Mouse (Mus musculus) A20 (cell line): ENCODE data around the gene Fgf7.

Experiments
- DNase-seq: peaks from one replicate; pipeline ENCODE4 v3.0.0-alpha.2; 2011; ENCODE audit warnings: low read depth, low spot score

Fgf7 gene

DNA sequence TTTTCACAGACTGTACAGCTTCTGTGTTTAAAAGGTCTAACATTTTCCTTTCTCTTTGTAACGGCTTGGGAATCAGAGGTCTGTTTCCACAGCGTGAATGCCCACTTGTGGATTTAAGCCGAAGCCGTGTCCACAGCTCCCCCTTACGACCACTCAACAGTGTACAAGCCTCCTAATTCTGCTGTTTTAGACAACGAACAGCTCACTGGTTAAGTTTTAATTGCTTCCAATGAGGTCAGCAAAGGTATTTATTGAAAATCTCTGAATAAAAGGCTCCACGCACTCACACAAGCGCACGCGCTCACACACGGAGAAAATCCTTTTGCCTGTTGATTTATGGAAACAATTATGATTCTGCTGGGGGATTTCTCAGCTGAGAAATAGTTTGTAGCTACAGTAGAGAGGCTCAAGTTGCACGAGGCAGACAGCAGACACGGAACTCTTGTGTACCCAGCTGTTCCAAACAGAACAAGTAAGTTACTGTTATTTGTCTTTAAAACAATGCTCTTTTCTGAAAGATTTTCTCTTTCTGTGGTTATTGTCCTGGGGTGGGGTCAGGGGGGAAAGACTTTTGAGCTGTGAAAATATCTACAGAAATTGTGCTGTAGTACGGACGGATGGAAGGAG lies at the start of gene Fgf7:
Gene Fgf7 (plus strand): TSS at position 280 of the 627 bp plus-strand sequence.
- no peak for DNase-seq

GRCm38 (mm10) chr2:126002291-126002690 lies 32.2 kb upstream of the Fgf7 start:
- no peak for DNase-seq

- DNase-seq: peak; percentile 55
These were observed 28.4 kb upstream of the Fgf7 start for GRCm38 (mm10) chr2:126006088-126006487.

- DNase-seq: no peak
These were observed 27.7 kb upstream of the Fgf7 start for GRCm38 (mm10) chr2:126006742-126007141.

GRCm38 (mm10) chr2:126014989-126015710 lies 19.3 kb upstream of the Fgf7 start:
- no peak for DNase-seq

GRCm38 (mm10) chr2:126015763-126016473 lies 18.5 kb upstream of the Fgf7 start:
- no peak for DNase-seq

GRCm38 (mm10) chr2:126031186-126031900 lies 3.1 kb upstream of the Fgf7 start:
- DNase-seq: no peak

DNA sequence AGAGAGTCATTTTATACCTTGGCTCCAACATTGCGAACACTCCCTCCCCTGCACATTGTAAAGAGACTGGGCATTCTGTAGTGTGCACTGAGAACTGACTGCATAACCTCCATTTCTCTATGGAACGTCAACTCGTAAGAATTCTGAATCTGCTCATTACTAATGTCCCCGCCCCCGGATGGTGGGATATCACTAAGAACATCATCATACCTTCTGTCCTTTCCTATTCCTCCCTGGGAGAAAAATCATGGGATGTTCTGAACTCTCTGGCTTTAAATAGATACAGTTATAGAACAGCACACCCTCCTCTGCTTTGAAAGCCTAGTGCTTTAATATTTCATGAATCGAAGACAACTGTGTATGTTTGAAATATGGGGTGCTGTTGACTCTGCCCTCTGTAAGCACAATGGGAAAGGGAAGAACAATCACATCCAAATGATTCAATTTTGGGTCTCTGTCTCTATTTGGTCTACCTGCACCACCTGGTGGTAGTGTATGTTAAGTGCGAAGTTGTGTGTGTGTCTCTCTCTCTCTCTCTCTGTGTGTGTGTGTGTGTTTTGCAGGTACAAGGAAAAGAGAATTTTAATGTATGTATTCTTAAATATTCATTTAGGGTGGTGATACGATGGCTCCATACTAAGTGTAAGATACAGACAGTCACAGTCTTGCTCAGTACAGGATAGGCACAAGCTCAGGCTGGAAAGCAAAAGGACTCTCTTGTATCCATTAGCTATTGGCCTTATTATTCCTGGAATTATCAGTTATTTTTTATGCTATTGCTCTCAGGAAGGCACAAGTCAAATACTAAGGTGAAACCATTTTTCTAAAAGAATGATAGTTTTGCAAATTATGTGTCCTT lies 1.1 kb upstream of the Fgf7 start:
- peak; percentile 35 for DNase-seq

GRCm38 (mm10) chr2:126035013-126035770 lies 734 bp downstream of the Fgf7 start:
- DNase-seq: no peak

- DNase-seq: no peak
These were observed 1.7 kb downstream of the Fgf7 start for GRCm38 (mm10) chr2:126036121-126036520.

DNA sequence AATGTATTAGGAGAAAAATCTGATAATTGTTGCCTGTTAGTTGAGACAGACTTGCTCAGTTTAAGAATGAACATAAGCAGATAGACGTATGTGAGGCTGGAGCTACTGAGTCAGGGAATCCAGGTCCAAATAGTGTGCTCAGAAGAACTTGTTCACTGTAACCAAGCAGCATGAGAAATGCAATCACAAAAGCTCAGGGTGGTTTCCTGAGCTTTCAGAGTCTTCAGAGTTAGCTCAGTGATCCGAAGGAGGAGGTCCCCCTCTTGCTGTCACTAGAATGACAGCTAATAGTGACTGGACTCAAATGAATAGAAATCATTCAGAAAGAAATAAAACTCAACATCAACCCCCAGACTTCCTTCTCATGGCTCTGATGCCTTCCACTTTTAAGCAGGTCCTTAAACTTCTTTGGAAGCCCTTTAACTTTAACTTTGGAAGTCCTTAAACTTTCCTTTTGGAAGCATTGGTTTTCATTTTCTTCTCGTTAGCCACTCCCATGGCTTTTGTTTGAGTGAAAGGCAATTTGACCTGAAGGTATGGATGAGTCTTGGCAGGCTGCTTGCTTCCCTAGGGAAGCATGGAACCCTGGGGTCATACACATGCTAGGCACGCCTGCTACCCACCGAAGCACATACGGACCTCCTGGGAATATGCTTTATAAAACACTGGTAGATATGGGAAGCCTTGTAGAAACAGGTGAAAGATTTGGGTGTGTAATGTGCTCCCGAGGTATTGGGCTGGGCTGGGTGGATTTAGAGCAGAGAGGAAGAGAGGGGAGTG lies 4.0 kb downstream of the Fgf7 start:
- DNase-seq: no peak

DNA sequence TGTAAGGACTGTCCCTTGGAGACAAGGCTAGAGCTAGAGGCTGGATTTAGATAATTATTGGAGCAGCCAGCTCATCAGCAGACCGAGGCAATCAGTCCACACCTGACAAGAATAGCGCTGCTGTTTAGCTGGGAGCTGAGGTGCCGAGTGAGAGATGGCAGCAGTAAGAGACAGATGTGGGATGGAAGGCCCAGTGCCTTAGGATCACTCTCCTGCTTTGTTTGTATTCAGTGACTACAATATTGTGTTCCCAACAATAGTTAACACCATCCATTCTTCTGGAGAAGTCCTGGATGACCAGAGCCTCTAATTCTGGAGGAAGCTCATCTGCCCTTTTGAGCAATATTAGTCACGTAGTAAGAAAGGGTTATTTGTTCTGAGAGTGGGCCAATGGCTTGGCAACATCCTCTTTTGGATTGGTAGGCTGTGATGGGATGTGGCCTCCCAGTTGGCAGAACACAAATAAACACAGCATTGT lies 5.0 kb downstream of the Fgf7 start:
- no peak for DNase-seq

- no peak for DNase-seq
These were observed 6.2 kb downstream of the Fgf7 start for GRCm38 (mm10) chr2:126040651-126041050.

- DNase-seq: no peak
These were observed 6.8 kb downstream of the Fgf7 start for GRCm38 (mm10) chr2:126041237-126041636.

DNA sequence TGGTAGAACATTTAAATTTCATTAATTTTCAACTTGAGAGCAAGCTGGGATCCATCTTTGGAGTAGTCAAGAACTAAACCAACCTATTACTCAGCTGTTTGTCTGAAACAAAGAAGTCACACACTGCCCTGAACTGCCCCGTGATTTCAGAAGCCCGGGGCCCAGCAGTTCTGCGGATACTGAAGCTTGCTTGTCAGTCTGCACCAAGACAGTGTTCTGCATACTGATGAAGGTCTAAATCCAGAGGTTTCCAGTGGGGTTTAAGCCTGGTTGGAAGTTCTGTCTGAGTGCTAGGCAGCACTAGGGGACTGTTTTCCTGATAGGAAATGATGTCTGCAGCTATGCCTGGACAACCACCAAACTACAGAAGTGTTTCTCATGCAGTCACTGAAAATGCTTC lies 8.2 kb downstream of the Fgf7 start:
- DNase-seq: no peak

DNA sequence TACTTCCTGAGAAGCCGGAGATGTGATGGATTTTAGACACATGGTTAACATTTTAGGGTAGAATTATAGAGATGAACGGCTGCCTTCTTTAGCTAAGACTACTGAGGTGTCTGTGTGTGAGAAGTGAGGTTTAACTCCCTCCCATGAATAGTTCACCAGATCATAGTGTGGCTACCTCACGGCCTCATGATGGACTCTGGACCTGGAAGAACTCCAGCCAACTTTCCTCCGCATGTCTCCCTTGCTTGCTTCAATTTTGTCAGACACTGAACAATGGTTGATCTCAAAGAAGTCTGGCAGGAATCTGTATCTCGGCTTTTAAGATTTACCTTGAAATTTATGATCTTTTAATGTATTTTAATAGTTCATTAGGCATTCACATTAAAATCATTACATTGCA lies 11.2 kb downstream of the Fgf7 start:
- no peak for DNase-seq

DNA sequence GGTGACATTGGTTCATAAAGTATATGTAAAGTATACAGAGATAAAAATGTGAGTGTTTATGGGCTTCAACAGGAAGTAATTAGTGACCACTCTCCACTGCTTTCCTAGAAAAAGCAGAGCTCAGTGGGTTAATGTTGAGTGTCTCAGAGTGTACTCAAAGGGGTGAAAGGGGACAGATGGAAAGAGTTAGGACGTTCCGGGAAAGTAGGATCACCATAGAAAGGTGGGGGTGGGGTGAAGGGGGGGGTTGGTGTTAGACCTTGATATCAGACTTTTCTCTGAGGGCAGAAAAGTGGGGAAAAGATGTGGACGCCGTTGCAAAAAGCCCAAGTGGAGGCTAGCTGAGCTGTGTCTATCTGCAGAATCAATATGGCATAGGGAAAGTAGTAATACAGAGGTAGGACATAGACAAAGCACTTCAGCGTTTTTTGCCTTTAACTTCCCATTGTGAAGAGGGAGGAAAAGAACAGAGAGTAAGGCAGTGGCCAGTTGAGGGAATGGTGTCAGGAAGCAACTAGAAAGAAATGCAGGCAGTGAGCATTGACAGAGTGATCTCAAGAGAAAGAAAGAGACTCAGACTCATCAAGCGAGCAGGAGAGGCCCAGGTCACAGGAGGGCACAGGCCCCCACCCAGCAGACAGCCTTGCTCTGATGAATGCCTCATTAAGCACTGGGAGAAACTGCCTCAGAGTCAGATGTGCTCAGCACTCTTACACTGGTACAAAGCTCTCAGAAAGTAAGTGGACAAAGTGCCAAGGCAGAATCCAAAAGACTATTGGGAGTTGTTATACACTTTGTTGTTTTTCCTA lies 18.5 kb downstream of the Fgf7 start:
- no peak for DNase-seq

DNA sequence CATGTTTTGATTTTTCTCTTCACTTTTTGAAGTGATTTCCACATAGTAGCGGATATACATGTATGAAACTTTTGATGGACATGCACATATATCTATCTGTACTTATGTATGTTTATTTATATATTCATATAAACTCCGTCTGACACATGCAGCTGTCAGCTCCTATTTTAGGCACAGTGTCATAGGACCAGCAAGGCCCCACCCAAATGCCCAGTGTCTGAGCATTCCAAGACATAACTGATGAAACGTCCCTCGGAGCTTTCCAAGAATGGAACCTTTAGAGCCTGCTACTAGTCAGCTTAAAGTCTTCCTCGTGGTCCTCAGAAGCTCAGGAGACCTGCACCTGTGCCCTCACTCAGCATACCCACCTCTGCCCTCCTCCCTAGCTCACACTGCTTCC lies 19.2 kb downstream of the Fgf7 start:
- DNase-seq: no peak

- DNase-seq: no peak
These were observed 26.1 kb downstream of the Fgf7 start for GRCm38 (mm10) chr2:126060595-126060994.
